Mouse (Mus musculus): Measurements from ENCODE around the gene Ahsg. TPM values are rescaled to one million over a fixed set of nuclear protein-coding genes. Genes with fewer than 3 reads are reported as not detected.
"Not testable (repeated sequence)": the region's sequence is repeated elsewhere in the genome, so short reads cannot be mapped to it uniquely, and the experiment has no call there.

The Ahsg gene
- polyA plus RNA-seq, 1 experiment from 2014 or later, result 79.0 TPM

DNA sequence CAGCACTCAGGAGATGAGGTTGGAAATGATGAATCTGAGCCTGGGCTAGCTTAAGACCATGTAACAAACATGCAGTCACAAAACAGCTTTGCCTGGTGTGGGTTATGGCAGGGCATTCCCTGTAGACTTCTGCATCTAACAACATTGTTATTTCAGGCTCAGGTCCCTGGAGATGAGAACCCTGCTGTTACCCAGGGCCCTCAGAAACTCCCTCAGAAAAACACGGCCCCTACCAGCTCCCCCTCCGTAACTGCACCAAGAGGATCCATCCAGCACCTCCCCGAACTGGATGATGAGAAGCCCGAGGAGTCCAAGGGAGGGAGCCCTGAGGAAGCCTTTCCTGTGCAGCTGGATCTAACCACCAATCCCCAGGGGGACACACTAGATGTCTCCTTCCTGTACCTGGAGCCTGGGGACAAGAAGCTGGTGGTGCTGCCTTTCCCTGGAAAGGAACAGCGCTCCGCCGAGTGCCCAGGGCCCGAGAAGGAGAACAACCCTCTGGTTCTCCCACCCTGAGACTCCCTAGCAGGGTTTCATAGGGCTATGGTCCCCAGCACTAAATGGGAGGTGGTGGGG, 48.1 kb downstream of the Ahsg start:
- Histone ChIP-seq H3K27me3 (replicated peaks; ENCODE audit: control insufficient read depth, insufficient read depth, low read length) (no peaks in the 10 kb centered on the region), H3K4me3 (ENCODE audit: low read depth, low read length) (no peak overlapping the region), H3K36me3 (ENCODE audit: control insufficient read depth, insufficient read depth, low read length) (no peaks in the 10 kb centered on the region), H3K4me1 (replicated peaks; ENCODE audit: control insufficient read depth, insufficient read depth, low read length) (no peaks in the 10 kb centered on the region), H3K9ac (ENCODE audit: low read depth, low read length) (no peak overlapping the region), H3K27ac (ENCODE audit: low read depth, low read length) (no peak overlapping the region), H3K4me2 (no peak overlapping the region), H3K9me3 (ENCODE audit: control insufficient read depth, low read length) (no peaks in the 10 kb centered on the region)
- no peak for DNase-seq (ENCODE audit: low spot score)
- 79% methylated on average over 8 of the region's 8 CpGs for WGBS
- ATAC-seq (replicated peaks; ENCODE audit: low FRiP score), result no peak

DNA sequence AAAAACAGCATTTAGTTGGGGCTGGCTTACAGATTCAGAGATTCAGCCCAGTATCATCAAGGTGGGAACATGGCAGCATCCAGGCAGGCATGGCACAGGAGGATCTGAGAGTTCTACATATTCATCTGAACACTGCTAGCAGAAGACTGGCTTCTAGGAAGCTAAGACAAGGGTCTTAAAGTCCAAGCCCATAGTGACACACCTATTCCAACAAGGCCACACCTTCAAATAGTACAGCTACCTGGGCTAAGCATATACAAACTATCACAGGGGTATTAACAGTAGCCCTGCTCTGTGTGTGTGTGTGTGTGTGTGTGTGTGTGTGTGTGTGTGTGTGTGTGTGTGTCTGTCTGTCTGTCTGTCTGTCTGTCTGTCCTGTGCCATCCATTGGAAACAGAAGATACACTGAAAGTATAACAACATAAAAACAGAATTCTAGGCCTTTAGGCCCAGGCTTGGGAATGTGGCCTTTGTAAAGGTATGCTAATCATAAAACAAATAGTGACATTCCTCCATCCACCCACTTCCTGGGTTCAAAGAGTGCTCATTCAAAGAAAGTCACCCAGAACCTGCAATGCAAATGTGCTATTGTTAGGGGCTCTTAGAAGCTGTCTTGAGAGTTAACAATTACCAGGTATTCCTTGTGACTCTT, 50.9 kb downstream of the Ahsg start:
- H3K36me3 ChIP-seq (ENCODE audit: control insufficient read depth, insufficient read depth, low read length); H3K27ac ChIP-seq (ENCODE audit: low read depth, low read length); H3K4me2 ChIP-seq; H3K27me3 ChIP-seq (replicated peaks; ENCODE audit: control insufficient read depth, insufficient read depth, low read length); H3K9me3 ChIP-seq (ENCODE audit: control insufficient read depth, low read length); DNase-seq (ENCODE audit: low spot score); H3K4me1 ChIP-seq (replicated peaks; ENCODE audit: control insufficient read depth, insufficient read depth, low read length); ATAC-seq (replicated peaks; ENCODE audit: low FRiP score); H3K4me3 ChIP-seq (ENCODE audit: low read depth, low read length); H3K9ac ChIP-seq (ENCODE audit: low read depth, low read length): not testable (repeated sequence)

DNA sequence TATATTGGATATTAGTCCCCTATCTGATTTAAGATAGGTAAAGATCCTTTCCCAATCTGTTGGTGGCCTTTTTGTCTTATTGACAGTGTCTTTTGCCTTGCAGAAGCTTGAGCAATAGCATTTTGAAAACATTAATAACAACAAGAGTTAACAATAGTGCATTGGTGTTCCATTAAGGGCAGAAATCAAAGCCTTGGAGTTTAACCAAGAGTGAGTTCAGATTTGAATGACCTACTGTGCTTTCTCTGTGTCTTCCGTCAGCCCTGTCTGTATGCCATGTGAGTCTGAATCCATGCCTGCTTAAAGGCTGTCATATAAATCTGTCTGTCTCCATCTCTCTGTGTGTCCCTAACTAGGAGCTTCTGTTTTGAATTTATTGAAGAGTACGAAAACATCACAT, 56.3 kb downstream of the Ahsg start:
- no peak overlapping the region for H3K27ac ChIP-seq (ENCODE audit: low read depth, low read length)
- no peaks in the 10 kb centered on the region for H3K36me3 ChIP-seq (ENCODE audit: control insufficient read depth, insufficient read depth, low read length)
- no peak overlapping the region for H3K4me3 ChIP-seq (ENCODE audit: low read depth, low read length)
- 80% methylated on average over 2 of the region's 2 CpGs for WGBS
- H3K9ac ChIP-seq (ENCODE audit: low read depth, low read length), result no peak overlapping the region
- no peaks in the 10 kb centered on the region for H3K9me3 ChIP-seq (ENCODE audit: control insufficient read depth, low read length)
- DNase-seq (ENCODE audit: low spot score), result no peak
- no peaks in the 10 kb centered on the region for H3K27me3 ChIP-seq (replicated peaks; ENCODE audit: control insufficient read depth, insufficient read depth, low read length)
- no peaks in the 10 kb centered on the region for H3K4me1 ChIP-seq (replicated peaks; ENCODE audit: control insufficient read depth, insufficient read depth, low read length)
- no peak overlapping the region for H3K4me2 ChIP-seq
- no peak for ATAC-seq (replicated peaks; ENCODE audit: low FRiP score)

Other genes starting within 250 kb of the Ahsg start
- 0.86 and 1.2 TPM in 2 replicates for gene Dgkg, start 234.1 kb upstream of the Ahsg start, polyA plus RNA-seq (2014; fragmentation: Nextera tagmentation; extraction: Ambion mirVana)
- gene Crygs, start 79.7 kb upstream of the Ahsg start, polyA plus RNA-seq (2014; fragmentation: Nextera tagmentation; extraction: Ambion mirVana), result not detected in 2 replicates
- gene Tbccd1, start 33.6 kb upstream of the Ahsg start, polyA plus RNA-seq (2014; fragmentation: Nextera tagmentation; extraction: Ambion mirVana), result 44.8 and 47.3 TPM in 2 replicates
- gene Dnajb11, start 33.4 kb upstream of the Ahsg start, polyA plus RNA-seq (2014; fragmentation: Nextera tagmentation; extraction: Ambion mirVana), result 125 and 131 TPM in 2 replicates
- gene Fetub, start 27.1 kb downstream of the Ahsg start, polyA plus RNA-seq (2014; fragmentation: Nextera tagmentation; extraction: Ambion mirVana), result 0.22 and 0.69 TPM in 2 replicates
- 0.22 TPM in 1 of 2 replicates, not detected in the other for gene Hrg, start 59.8 kb downstream of the Ahsg start, polyA plus RNA-seq (2014; fragmentation: Nextera tagmentation; extraction: Ambion mirVana)
- 0.27 and 0.34 TPM in 2 replicates for gene Kng2, start 138.2 kb downstream of the Ahsg start, polyA plus RNA-seq (2014; fragmentation: Nextera tagmentation; extraction: Ambion mirVana)
- 87.0 and 97.8 TPM in 2 replicates for gene Kng1, start 166.6 kb downstream of the Ahsg start, polyA plus RNA-seq (2014; fragmentation: Nextera tagmentation; extraction: Ambion mirVana)
- 189 and 200 TPM in 2 replicates for gene Eif4a2, start 216.2 kb downstream of the Ahsg start, polyA plus RNA-seq (2014; fragmentation: Nextera tagmentation; extraction: Ambion mirVana)
- gene Rfc4, start 236.5 kb downstream of the Ahsg start, polyA plus RNA-seq (2014; fragmentation: Nextera tagmentation; extraction: Ambion mirVana), result 204 and 227 TPM in 2 replicates